Mouse (Mus musculus) layer of hippocampus, adult 9-11 months (tissue): ENCODE measurements around the gene Zdhhc18.
A peak's percentile ranks its signal among the peaks of the same experiment; 100 is the strongest.

Experiments used
- DNase-seq: peaks from one replicate; pipeline ENCODE4 v3.0.0; 2022

Gene Zdhhc18

GRCm38 (mm10) chr4:133601721-133602218, 48.2 kb downstream of the Zdhhc18 start, which contains the start of gene Sfn:
Sfn (minus strand) TSS chr4:133602168.
- DNase-seq = no peak

- DNase-seq = no peak
These were observed 49.6 kb downstream of the Zdhhc18 start for GRCm38 (mm10) chr4:133600306-133600705.

- peak; percentile 79 for DNase-seq
These were observed 50.3 kb downstream of the Zdhhc18 start for GRCm38 (mm10) chr4:133599571-133600073.

GRCm38 (mm10) chr4:133599116-133599515, 50.8 kb downstream of the Zdhhc18 start:
- DNase-seq = no peak

GRCm38 (mm10) chr4:133598616-133599015, 51.3 kb downstream of the Zdhhc18 start:
- no peak for DNase-seq

- DNase-seq = no peak
These were observed 53.9 kb downstream of the Zdhhc18 start for GRCm38 (mm10) chr4:133596084-133596483.

GRCm38 (mm10) chr4:133595538-133595937, 54.4 kb downstream of the Zdhhc18 start:
- no peak for DNase-seq

- no peak for DNase-seq
These were observed 57.4 kb downstream of the Zdhhc18 start for GRCm38 (mm10) chr4:133592570-133592969.

- peak; percentile 88 for DNase-seq
These were observed 65.6 kb downstream of the Zdhhc18 start, which contains the start of gene Gpn2 for GRCm38 (mm10) chr4:133584059-133584951. Gpn2 (plus strand) TSS chr4:133584362.

- DNase-seq = no peak
These were observed 66.3 kb downstream of the Zdhhc18 start for GRCm38 (mm10) chr4:133583690-133584058.

GRCm38 (mm10) chr4:133577983-133578382, 72.0 kb downstream of the Zdhhc18 start:
- DNase-seq = no peak

- DNase-seq = no peak
These were observed 75.1 kb downstream of the Zdhhc18 start for GRCm38 (mm10) chr4:133574843-133575202.

- DNase-seq = peak; percentile 90
These were observed 75.7 kb downstream of the Zdhhc18 start, which contains the start of gene Gpatch3 for GRCm38 (mm10) chr4:133574070-133574842. Gpatch3 (plus strand) TSS chr4:133574745.

GRCm38 (mm10) chr4:133570066-133570466, 79.9 kb downstream of the Zdhhc18 start:
- no peak for DNase-seq

- no peak for DNase-seq
These were observed 80.5 kb downstream of the Zdhhc18 start for GRCm38 (mm10) chr4:133569291-133570065.

GRCm38 (mm10) chr4:133567251-133567650, 82.7 kb downstream of the Zdhhc18 start:
- no peak for DNase-seq

- no peak for DNase-seq
These were observed 86.8 kb downstream of the Zdhhc18 start for GRCm38 (mm10) chr4:133563123-133563571.

GRCm38 (mm10) chr4:133561622-133562021, 88.3 kb downstream of the Zdhhc18 start:
- no peak for DNase-seq

GRCm38 (mm10) chr4:133559846-133560245, 90.1 kb downstream of the Zdhhc18 start:
- no peak for DNase-seq

- DNase-seq = no peak
These were observed 92.8 kb downstream of the Zdhhc18 start for GRCm38 (mm10) chr4:133557041-133557717.
